ENCODE assay signal across 34 mouse cellular contexts in genomic region chr2:125400121-125400520, GRCm38 (mm10).
"Had no signal": no experiment of that assay in that cellular context is flagged by ENCODE, and none has a peak within 500 bp of the region (broad histone marks: within the 10 kb centered on the region; RNA-seq: fewer than 3 reads in every experiment).

No protein-coding gene starts in this region.

- H3K4me2 ChIP-seq: heart, embryonic 11.5 days; heart, embryonic 12.5 days; heart, embryonic 13.5 days; heart, embryonic 15.5 days; hindbrain, embryonic 12.5 days; hindbrain, embryonic 13.5 days; hindbrain, embryonic 14.5 days; hindbrain, embryonic 15.5 days; intestine, embryonic 15.5 days; kidney, embryonic 15.5 days had no signal

- H3K36me3 ChIP-seq: hindbrain, embryonic 12.5 days; hindbrain, embryonic 13.5 days; hindbrain, embryonic 15.5 days had no signal

- H3K9me3 ChIP-seq: heart, embryonic 10.5 days; heart, embryonic 13.5 days; heart, embryonic 15.5 days; hindbrain, embryonic 10.5 days; hindbrain, embryonic 12.5 days; hindbrain, embryonic 13.5 days; hindbrain, embryonic 15.5 days; intestine, embryonic 15.5 days; kidney, embryonic 15.5 days had no signal

- H3K4me1 ChIP-seq: heart, embryonic 10.5 days; heart, embryonic 12.5 days; heart, embryonic 13.5 days; heart, embryonic 15.5 days; hindbrain, embryonic 12.5 days; hindbrain, embryonic 13.5 days; hindbrain, embryonic 15.5 days; intestine, embryonic 15.5 days; kidney, embryonic 15.5 days had no signal

- H3K27me3 ChIP-seq: heart, embryonic 12.5 days; heart, embryonic 13.5 days; heart, embryonic 15.5 days; hindbrain, embryonic 12.5 days; hindbrain, embryonic 13.5 days; hindbrain, embryonic 15.5 days; intestine, embryonic 15.5 days; kidney, embryonic 15.5 days had no signal

- H3K27ac ChIP-seq: heart, embryonic 10.5 days; heart, embryonic 13.5 days; heart, embryonic 15.5 days; hindbrain, embryonic 10.5 days; hindbrain, embryonic 12.5 days; hindbrain, embryonic 13.5 days; hindbrain, embryonic 14.5 days; hindbrain, embryonic 15.5 days; hindbrain, postnatal 0 days; intestine, embryonic 15.5 days; kidney, embryonic 15.5 days; kidney, postnatal 0 days; layer of hippocampus, adult 2 months had no signal

- H3K4me3 ChIP-seq: heart, embryonic 10.5 days; heart, embryonic 12.5 days; heart, embryonic 13.5 days; heart, embryonic 15.5 days; hindbrain, embryonic 10.5 days; hindbrain, embryonic 12.5 days; hindbrain, embryonic 13.5 days; hindbrain, embryonic 15.5 days; intestine, embryonic 15.5 days; kidney, embryonic 15.5 days; layer of hippocampus, adult 2 months had no signal

- DNase-seq: heart, postnatal 14 days; heart, postnatal 36 days; heart, postnatal 4 days; kidney, adult 11 months; kidney, adult 18-20 months; kidney, adult 2 months; kidney, adult 8-10 months; kidney, adult 9 months; kidney, postnatal 10 days; kidney, postnatal 14 days; kidney, postnatal 25 days; kidney, postnatal 36 days; kidney, postnatal 4 days; layer of hippocampus, adult 9-11 months; layer of hippocampus, postnatal 36 days had no signal

- ATAC-seq: hindbrain, embryonic 16.5 days; hindbrain, postnatal 0 days; inflammation-experienced regulatory T-cells, adult 6 months; intestine, embryonic 15.5 days; intestine, embryonic 16.5 days; intestine, postnatal 0 days had no signal

- H3K9ac ChIP-seq: heart, embryonic 12.5 days; heart, embryonic 13.5 days; heart, embryonic 15.5 days; hindbrain, embryonic 12.5 days; hindbrain, embryonic 13.5 days; hindbrain, embryonic 14.5 days; hindbrain, embryonic 15.5 days; intestine, embryonic 15.5 days; kidney, embryonic 15.5 days had no signal
